Mouse (Mus musculus) neural tube, embryonic 14.5 days (tissue): Measurements from ENCODE around the gene Kcmf1. TPM values are rescaled to one million over a fixed set of nuclear protein-coding genes. Genes with fewer than 3 reads are reported as not detected.

Experiments
- ATAC-seq: fragments of 200-750 bp; cut with Nextera tagmentation; 2 replicates; pipeline ENCODE4 v1.8.0; 2017; ENCODE audit warnings: low read depth, mild to moderate bottlenecking, moderate TSS enrichment, moderate library complexity
- H3K27ac ChIP-seq: fragments of 300-500 bp; sonication (generic); 2 replicates; pipeline ENCODE4 v1.5.1; 2014; ENCODE audit warnings: low read depth, mild to moderate bottlenecking, control low read depth, low read length, moderate library complexity, mixed read lengths
- H3K27me3 ChIP-seq: fragments of 300-500 bp; sonication (generic); 2 replicates; pipeline ENCODE4 v1.6.1; 2014; ENCODE audit warnings: low read length; ENCODE audit not compliant: control insufficient read depth, insufficient read depth
- H3K36me3 ChIP-seq: fragments of 300-500 bp; sonication (generic); 2 replicates; pipeline ENCODE4 v1.6.1; 2014; ENCODE audit warnings: low read length, mixed read lengths; ENCODE audit not compliant: control insufficient read depth, insufficient read depth
- H3K4me1 ChIP-seq: fragments of 300-500 bp; sonication (generic); 2 replicates; pipeline ENCODE4 v1.6.1; 2014; ENCODE audit warnings: low read length; ENCODE audit not compliant: control insufficient read depth, insufficient read depth
- H3K4me2 ChIP-seq: fragments of 300-500 bp; sonication (generic); 2 replicates; pipeline ENCODE4 v1.6.1; 2014; ENCODE audit warnings: mild to moderate bottlenecking, low read depth, low read length, control low read depth
- H3K4me3 ChIP-seq: fragments of 300-500 bp; sonication (generic); 2 replicates; pipeline ENCODE4 v1.5.1; 2014; ENCODE audit warnings: low read depth, low read length, control low read depth, mixed read lengths
- H3K9ac ChIP-seq: fragments of 300-500 bp; sonication (generic); replicated peaks from 2 replicates; pipeline ENCODE4 v1.6.1; 2014; ENCODE audit warnings: low read depth, mild to moderate bottlenecking, control low read depth, low read length, mixed read lengths
- H3K9me3 ChIP-seq: fragments of 300-500 bp; sonication (generic); 2 replicates; pipeline ENCODE4 v1.6.1; 2016; ENCODE audit warnings: low read length; ENCODE audit not compliant: control insufficient read depth
- WGBS: fragments of 180-500 bp; shearing (Covaris S2); extraction: QIAGEN DNeasy Blood & Tissue Kit; methylation state at CpG from one replicate; pipeline ENCODE4 v1.1.7; 2014; 5-methylcytosine and 5-hydroxymethylcytosine counted together
- polyA plus RNA-seq: library from polyadenylated mRNA; unstranded; fragments of >200 nt; fragmentation: Nextera tagmentation; extraction: Ambion mirVana; gene quantifications from 2 replicates; pipeline ENCODE4 v1.2.1, GENCODE M21; 2014

The Kcmf1 gene
- polyA plus RNA-seq, 1 experiment from 2014 or later, result 37.1 TPM

DNA sequence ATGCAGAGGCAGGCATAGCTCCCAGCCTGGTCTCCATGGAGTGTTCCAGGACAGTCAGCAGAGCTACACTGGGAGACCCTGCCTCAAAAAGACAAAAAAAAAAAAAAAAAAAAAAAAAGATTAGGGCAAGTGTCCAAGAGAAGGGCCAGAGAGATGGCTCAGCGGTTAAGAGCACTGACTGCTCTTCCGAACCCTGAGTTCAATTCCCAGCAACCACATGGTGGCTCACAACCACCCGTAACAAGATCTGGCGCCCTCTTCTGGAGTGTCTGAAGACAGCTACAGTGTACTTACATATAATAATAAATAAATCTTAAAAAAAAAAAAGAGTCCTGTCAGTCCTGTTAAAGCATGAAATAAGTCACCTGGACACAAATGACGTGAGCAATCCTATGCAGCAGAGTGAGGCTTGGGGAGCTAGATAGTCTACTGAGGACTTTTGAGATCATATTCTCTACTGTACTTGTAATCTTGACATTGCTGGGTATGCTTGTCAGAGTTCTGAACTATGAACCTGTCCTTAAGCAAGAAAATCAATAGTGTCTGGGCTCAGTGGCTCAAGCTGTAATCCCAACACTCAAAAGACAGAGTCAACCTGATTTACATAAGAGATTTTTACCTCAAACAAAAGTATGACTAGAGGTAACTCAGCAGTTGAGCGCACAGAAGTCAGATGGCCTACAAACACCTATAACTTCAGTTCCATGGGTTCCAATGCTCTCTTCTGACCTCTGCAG, 2.6 kb upstream of the Kcmf1 start:
- Histone ChIP-seq H3K36me3 (no peaks in the 10 kb centered on the region), H3K4me2 (no peak overlapping the region), H3K4me1 (peaks cover 5% of the 10 kb centered on the region; the same call in 1 of the 2 replicates), H3K9me3 (no peaks in the 10 kb centered on the region), H3K9ac (no peak overlapping the region), H3K27ac (no peak overlapping the region), H3K4me3 (no peak overlapping the region), H3K27me3 (no peaks in the 10 kb centered on the region; the same call in 1 of the 2 replicates)
- 81% methylated on average over 6 of the region's 6 CpGs for WGBS
- ATAC-seq, result no peak

DNA sequence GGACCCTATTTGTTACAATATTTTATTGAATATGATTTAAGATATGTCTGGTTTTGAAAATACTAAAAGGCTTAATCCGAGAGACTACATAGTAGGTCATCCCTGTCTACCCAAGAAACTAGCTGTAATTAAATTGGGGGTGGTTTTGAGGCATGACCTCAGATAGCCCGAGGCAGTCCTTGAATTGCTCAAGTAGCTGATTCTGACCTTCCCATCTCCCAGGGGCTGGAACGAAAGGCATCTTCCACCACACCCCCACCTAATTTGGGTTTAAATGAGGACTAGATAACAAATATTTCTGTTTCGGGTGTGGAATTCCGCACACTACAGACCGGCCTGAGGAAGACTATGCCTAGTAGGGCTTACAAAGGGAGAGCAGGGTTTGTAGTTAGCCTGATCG, 1.2 kb upstream of the Kcmf1 start:
- Histone ChIP-seq H3K36me3 (no peaks in the 10 kb centered on the region), H3K4me1 (peaks cover 7% of the 10 kb centered on the region; the same call in 1 of the 2 replicates), H3K4me3 (peak overlapping the region; percentile 96), H3K4me2 (peak overlapping the region; percentile 62), H3K9me3 (no peaks in the 10 kb centered on the region), H3K9ac (peak overlapping the region; percentile 98; the same call in 1 of the 2 replicates), H3K27ac (no peak overlapping the region), H3K27me3 (no peaks in the 10 kb centered on the region; the same call in 1 of the 2 replicates)
- WGBS, result 61% methylated on average over 7 of the region's 7 CpGs
- no peak for ATAC-seq

DNA sequence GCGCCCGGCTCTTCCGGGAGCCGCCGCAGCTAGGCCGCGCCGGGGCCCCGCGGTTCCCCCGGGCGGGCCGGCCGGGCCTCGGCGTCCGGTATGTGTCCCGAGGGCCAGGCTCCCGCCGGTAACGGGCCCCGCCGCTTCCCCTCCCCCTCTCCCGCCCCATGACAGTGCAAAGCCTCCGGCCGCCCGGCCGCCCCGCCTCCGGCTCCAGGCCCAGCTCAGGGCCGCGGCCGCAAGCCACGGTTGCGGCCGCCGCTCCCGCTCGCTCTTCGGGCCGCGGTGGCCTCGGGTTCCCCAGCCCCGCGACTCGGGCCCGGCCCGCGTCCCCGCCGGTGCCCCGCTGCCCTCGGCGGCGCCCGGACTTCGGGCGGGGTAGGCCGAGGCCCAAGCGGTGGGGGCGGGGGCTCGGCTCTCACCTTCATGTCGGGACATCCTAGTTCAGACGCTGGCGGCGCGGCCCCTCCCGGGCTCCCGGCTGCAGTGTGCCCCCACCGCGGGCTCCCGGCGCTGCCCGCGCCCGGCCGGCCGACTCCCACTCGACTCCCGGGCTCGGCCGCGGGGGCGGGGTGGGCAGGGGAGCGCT, 488 bp downstream of the Kcmf1 start:
- Histone ChIP-seq H3K27ac (peak overlapping the region; percentile 97), H3K36me3 (no peaks in the 10 kb centered on the region), H3K9me3 (no peaks in the 10 kb centered on the region), H3K4me3 (peak overlapping the region; percentile 96), H3K4me1 (peaks cover 11% of the 10 kb centered on the region; the same call in 1 of the 2 replicates), H3K4me2 (peak overlapping the region; percentile 62), H3K27me3 (no peaks in the 10 kb centered on the region; the same call in 1 of the 2 replicates), H3K9ac (peak overlapping the region; percentile 98)
- ATAC-seq, result peak; percentile 75
- 1% methylated on average over 15 of the region's 85 CpGs for WGBS

DNA sequence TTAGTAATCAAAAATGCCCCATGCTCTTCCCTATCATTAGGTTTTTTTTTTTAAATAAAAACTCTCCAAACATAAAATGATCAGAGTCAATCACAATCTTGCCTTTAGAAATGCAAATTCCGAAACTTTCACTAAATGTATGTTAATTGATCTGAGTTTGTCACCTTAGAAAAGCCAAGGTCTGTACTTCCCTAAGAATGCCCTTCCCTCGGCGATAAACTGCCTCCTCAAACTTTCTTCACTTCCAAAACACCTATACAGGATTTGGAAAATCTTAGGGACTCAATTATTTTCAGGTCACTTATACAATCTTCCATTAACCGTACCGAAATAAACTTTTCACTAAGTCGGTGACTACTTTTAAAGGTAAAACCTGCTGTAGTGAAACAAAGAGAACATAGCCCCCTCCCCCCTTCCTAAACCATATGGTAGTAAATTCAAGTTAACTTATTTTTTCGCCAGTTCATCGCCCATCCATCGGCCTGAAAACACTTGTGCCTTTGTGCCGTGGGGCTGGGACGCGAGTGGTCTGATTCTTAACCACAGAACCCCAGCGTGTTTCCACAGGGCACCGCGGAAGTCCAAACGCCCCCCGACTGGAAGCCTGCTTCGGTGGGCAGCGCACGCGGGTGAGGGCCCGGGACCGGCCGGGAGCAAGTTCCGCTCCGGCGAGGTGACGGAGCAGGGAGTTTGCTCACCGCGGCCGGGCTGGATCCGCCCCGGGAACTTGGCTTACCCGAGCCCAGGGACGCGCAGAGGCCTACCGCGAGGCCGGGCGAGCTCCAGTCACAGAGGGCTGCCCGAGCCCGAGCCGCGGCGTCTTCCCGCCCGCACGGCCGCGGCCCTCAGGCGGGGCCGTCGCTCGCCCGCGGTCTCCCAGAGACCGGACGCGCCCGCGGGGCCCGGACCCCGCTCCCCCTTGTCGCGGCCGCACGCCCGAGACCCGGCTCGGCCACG, 1.3 kb downstream of the Kcmf1 start:
- H3K4me3 ChIP-seq, result peak overlapping the region; percentile 96

DNA sequence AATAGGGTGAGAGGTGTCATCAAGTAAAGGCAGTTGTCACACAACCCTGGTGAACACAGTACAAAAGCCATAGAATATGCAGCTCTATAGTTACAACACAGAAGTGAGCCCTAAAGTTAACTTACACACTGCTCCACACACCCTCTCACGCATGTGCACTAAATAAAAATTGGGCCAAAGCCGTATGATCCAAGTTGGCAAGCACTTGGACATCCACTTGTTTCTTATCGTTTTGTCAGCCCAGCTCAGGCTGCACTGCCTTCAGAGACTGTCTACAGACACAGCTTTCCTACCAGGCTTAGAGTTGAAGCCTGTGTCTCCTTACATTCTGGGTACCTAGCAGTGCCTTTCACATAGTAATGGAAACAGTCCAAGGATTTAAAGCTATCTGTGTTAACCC, 4.8 kb downstream of the Kcmf1 start:
- WGBS, result 88% methylated on average over 3 of the region's 3 CpGs
- Histone ChIP-seq H3K9ac (no peak overlapping the region), H3K4me1 (peaks cover 11% of the 10 kb centered on the region; the same call in 1 of the 2 replicates), H3K4me3 (no peak overlapping the region), H3K27me3 (no peaks in the 10 kb centered on the region; the same call in 1 of the 2 replicates), H3K27ac (no peak overlapping the region), H3K36me3 (no peaks in the 10 kb centered on the region), H3K9me3 (no peaks in the 10 kb centered on the region), H3K4me2 (no peak overlapping the region)
- no peak for ATAC-seq

More for the DNA sequence above, 1.3 kb downstream of the Kcmf1 start:
- H3K9me3 ChIP-seq, result no peaks in the 10 kb centered on the region
- no peaks in the 10 kb centered on the region; the same call in 1 of the 2 replicates for H3K27me3 ChIP-seq
- peak overlapping the region; percentile 97 for H3K27ac ChIP-seq
- H3K36me3 ChIP-seq, result no peaks in the 10 kb centered on the region
- peak overlapping the region; percentile 98 for H3K9ac ChIP-seq
- ATAC-seq, result peak; percentile 50
- 1% methylated on average over 48 of the region's 71 CpGs for WGBS
- peaks cover 11% of the 10 kb centered on the region; the same call in 1 of the 2 replicates for H3K4me1 ChIP-seq
- H3K4me2 ChIP-seq, result peak overlapping the region; percentile 62

DNA sequence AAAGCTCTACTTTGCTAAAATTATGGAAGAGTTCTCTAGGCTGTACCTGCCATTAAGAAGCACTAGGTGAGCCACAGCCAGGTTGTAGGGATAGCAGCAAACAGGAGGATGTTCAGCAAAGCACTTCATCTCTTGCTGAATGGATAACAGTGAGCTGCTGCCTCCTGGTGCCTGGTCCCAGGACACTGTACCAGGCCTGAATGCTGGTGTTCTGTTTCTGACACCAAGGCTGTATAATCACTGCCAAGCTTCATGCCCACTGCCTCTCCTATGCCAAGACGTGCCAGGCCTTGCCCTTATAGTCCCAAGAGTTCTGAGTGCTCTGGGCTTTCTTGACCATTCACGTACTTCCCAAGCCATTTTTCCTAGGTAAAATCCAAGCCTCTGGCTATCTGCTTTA, 8.5 kb downstream of the Kcmf1 start:
- no peak overlapping the region for H3K4me2 ChIP-seq
- no peak for ATAC-seq
- H3K4me3 ChIP-seq, result no peak overlapping the region
- no peaks in the 10 kb centered on the region for H3K36me3 ChIP-seq
- WGBS, result 91% methylated on average over 2 of the region's 2 CpGs
- H3K4me1 ChIP-seq, result 0 out of 2 replicates have a peak, but pooled peaks cover 3% of the 10 kb centered on the region
- H3K9ac ChIP-seq, result no peak overlapping the region
- no peak overlapping the region for H3K27ac ChIP-seq
- no peaks in the 10 kb centered on the region for H3K9me3 ChIP-seq
- no peaks in the 10 kb centered on the region for H3K27me3 ChIP-seq

DNA sequence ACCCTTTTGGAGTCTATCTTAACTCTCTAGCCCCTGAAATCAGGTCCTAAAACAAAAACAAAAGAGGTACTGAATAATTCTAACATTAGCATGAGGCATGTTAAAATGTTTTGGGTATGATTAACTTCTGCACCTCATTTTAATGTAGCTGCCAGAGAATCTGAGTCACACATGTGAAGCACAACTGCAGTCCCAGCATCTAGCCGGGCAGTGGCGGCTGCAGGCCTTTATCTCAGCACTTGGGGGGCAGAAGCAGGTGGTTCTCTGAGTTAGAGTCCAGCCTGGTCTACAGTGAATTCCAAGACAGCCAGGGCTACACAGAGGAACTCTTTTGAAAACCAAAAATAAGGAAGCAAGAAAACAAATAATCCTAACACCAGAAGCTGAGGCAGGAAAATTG, 11.1 kb downstream of the Kcmf1 start:
- ATAC-seq, result no peak
- Histone ChIP-seq H3K9ac (no peak overlapping the region), H3K4me3 (no peak overlapping the region), H3K4me2 (no peak overlapping the region), H3K36me3 (no peaks in the 10 kb centered on the region), H3K9me3 (no peaks in the 10 kb centered on the region), H3K4me1 (0 out of 2 replicates have a peak, but pooled peaks cover 4% of the 10 kb centered on the region), H3K27me3 (no peaks in the 10 kb centered on the region), H3K27ac (no peak overlapping the region)
- 94% methylated on average over 2 of the region's 2 CpGs for WGBS

DNA sequence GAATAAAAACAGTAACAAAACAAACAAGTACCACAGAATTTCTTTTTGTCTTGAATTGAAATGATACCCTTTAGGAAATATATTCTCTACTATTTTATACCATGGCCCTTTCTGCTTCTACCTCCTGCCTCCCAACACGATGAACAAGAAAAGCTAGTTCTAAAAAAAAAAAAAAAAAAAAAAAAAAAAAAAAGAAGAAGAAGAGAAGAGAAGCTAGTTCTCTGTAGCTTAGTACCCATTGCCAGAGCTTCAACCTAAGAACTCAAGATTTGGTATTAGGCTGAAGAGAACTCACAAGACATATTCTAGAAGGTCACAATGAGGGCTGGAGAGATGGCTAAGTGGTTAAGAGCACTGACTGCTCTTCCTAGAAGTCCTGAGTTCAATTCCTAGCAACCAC, 14.5 kb downstream of the Kcmf1 start:
- no peaks in the 10 kb centered on the region for H3K9me3 ChIP-seq
- 0 out of 2 replicates have a peak, but pooled peaks cover 4% of the 10 kb centered on the region for H3K4me1 ChIP-seq
- no peak for ATAC-seq
- H3K9ac ChIP-seq, result no peak overlapping the region
- no peaks in the 10 kb centered on the region for H3K27me3 ChIP-seq
- 89% methylated on average over 1 of the region's 1 CpGs for WGBS
- no peak overlapping the region for H3K27ac ChIP-seq
- H3K4me3 ChIP-seq, result no peak overlapping the region
- no peak overlapping the region for H3K4me2 ChIP-seq
- no peaks in the 10 kb centered on the region for H3K36me3 ChIP-seq
